Mouse (Mus musculus): Measurements from ENCODE around the gene Grb10.

- TF ChIP-seq POLR2A (IDR thresholded peaks at IDR 0.05; ENCODE audit: extremely low read depth, insufficient read depth, low read length) (no peak), CTCF (IDR thresholded peaks at IDR 0.05; ENCODE audit: low read depth, low read length) (no peak)
These were observed 148.2 kb downstream of the Grb10 start for GRCm38 (mm10) chr11:11890139-11890741.

All from liver, adult 2 months (tissue).